Mouse (Mus musculus) cortical plate, adult 2 months (tissue): ENCODE measurements around the gene Zfp746.
A peak's percentile ranks its signal among the peaks of the same experiment; 100 is the strongest.

Experiments used
- CTCF ChIP-seq: fragments of 200-500 bp; IDR thresholded peaks from 2 replicates; pipeline ENCODE4 v1.5.1; 2011; ENCODE audit warnings: mild to moderate bottlenecking, control low read depth, low read length; ENCODE audit not compliant: insufficient read depth; ENCODE audit errors: extremely low read depth
- POLR2A ChIP-seq: fragments of 200-500 bp; IDR thresholded peaks from 2 replicates; pipeline ENCODE4 v1.6.1; 2011; ENCODE audit warnings: mild to moderate bottlenecking, low read length, control low read depth; ENCODE audit not compliant: insufficient read depth; ENCODE audit errors: extremely low read depth

- TF ChIP-seq CTCF (peak; percentile 50), POLR2A (no peak)
Measured at GRCm38 (mm10) chr6:48086471-48086878, at the start of gene Zfp746.
